Mouse (Mus musculus): ENCODE measurements at regions not wholly inside any gene's neighbourhood (a gene's known extent, or its start where the extent isn't known, plus 50 kb on each side); places are given as distances from the start of the nearest gene placed in this dataset.
A peak's percentile ranks its signal among the peaks of the same experiment; 100 is the strongest.

DNA sequence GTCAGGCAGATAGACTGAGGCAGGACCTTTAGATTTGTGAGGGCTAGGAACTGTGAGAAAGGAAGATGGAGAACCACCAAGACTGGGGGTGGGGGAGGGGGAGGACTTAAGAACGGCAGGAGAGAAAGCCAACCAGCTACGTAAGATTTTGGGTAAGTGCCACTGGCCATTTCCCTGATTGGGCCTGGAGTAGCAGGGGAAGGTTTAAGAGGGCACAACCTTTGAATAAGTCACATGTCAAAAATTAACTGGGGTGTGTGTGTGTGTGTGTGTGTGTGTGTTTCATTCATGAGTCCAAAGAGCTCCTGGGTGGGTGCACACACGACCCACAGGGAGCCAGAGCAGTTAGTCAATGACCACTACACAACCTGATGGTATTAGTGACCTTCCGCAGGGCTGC is 161.6 kb upstream of the Ctnnb1 start:
- H3K9me3 ChIP-seq = peaks cover 13% of the 10 kb centered on the region
- no peaks in the 10 kb centered on the region for H3K36me3 ChIP-seq (replicated peaks; ENCODE audit: low read length)
- TF ChIP-seq FLI1 (IDR thresholded peaks at IDR 0.05; ENCODE audit: low read length) = no peak
- no peak for TF ChIP-seq GATA1 (IDR thresholded peaks at IDR 0.05; ENCODE audit: borderline replicate concordance, low read length)
- no peak overlapping the region for H3K4me3 ChIP-seq (replicated peaks)
- H3K27me3 ChIP-seq (replicated peaks) = peaks cover 15% of the 10 kb centered on the region
- H3K4me1 ChIP-seq = peaks cover 10% of the 10 kb centered on the region

DNA sequence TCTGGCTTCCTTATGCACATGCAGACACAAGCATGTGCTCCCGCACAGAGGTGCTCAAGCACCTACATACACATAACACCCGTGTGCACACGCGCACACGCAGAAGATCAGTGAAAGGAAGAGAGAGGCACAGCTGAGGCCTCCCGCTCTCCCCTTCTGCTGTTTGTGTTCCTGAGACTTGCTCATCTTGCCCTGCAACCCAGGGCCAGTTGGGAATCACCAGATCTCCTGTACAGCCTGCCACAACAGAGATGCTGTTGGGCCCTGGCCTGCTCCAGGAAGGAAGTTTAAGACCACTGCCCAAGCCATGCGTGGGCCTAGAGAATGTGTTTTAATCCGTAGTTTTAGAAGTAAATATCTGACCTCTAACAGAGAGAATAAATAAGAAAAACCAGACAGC is 160.0 kb upstream of the Ctnnb1 start:
- H3K4me3 ChIP-seq (replicated peaks) = no peak overlapping the region
- H3K9me3 ChIP-seq = peaks cover 13% of the 10 kb centered on the region
- peaks cover 10% of the 10 kb centered on the region for H3K27me3 ChIP-seq (replicated peaks)
- H3K36me3 ChIP-seq (replicated peaks; ENCODE audit: low read length) = no peaks in the 10 kb centered on the region
- H3K4me1 ChIP-seq = peaks cover 14% of the 10 kb centered on the region
- TF ChIP-seq FLI1 (IDR thresholded peaks at IDR 0.05; ENCODE audit: low read length) = no peak
- TF ChIP-seq GATA1 (IDR thresholded peaks at IDR 0.05; ENCODE audit: borderline replicate concordance, low read length) = no peak

DNA sequence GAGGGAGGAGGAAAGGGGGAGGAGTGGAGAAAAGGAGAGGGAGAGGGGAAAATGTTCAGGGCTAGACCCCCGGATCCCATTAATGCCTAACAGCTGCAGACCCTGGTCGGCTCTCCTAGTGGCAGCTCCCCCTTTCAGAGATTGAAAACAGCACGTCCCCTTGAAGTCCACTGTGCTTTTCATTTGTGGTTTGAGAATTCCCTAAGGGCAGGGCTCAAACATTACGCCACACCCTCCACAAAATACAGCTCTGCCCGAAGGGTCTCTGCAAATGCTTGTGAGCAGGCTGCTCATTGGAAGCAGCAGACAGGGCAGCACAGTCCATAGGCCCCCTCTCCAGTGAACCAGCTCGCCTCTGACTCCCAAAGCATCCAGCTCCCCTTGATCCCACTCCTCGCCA is 159.3 kb upstream of the Ctnnb1 start:
- H3K36me3 ChIP-seq (replicated peaks; ENCODE audit: low read length) = no peaks in the 10 kb centered on the region
- no peak overlapping the region for H3K4me3 ChIP-seq (replicated peaks)
- no peak for TF ChIP-seq GATA1 (IDR thresholded peaks at IDR 0.05; ENCODE audit: borderline replicate concordance, low read length)
- no peak for TF ChIP-seq FLI1 (IDR thresholded peaks at IDR 0.05; ENCODE audit: low read length)
- peaks cover 14% of the 10 kb centered on the region for H3K4me1 ChIP-seq
- peaks cover 13% of the 10 kb centered on the region for H3K9me3 ChIP-seq
- peaks cover 5% of the 10 kb centered on the region for H3K27me3 ChIP-seq (replicated peaks)

DNA sequence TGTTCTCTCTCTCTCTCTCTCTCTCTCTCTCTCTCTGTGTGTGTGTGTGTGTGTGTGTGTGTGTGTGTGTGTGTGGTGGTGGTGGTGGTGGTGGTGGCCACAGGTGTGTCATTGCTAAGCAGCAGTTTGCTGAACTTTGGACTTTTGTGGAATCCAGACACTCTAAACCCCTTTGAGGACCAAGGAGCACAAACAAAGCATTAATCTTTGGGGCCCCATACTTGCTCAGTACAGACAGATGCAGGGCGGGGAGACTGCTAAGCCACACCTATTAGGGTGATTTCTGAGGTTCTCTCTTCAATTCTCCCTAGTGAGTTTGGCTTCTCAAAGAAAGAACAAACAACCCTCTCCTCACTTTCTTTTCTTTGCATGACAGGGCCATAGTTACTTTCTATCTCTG is 158.1 kb upstream of the Ctnnb1 start:
- TF ChIP-seq GATA1 (IDR thresholded peaks at IDR 0.05; ENCODE audit: borderline replicate concordance, low read length) = no peak
- TF ChIP-seq FLI1 (IDR thresholded peaks at IDR 0.05; ENCODE audit: low read length) = no peak
- Histone ChIP-seq H3K36me3 (replicated peaks; ENCODE audit: low read length) (no peaks in the 10 kb centered on the region), H3K4me3 (replicated peaks) (no peak overlapping the region)

DNA sequence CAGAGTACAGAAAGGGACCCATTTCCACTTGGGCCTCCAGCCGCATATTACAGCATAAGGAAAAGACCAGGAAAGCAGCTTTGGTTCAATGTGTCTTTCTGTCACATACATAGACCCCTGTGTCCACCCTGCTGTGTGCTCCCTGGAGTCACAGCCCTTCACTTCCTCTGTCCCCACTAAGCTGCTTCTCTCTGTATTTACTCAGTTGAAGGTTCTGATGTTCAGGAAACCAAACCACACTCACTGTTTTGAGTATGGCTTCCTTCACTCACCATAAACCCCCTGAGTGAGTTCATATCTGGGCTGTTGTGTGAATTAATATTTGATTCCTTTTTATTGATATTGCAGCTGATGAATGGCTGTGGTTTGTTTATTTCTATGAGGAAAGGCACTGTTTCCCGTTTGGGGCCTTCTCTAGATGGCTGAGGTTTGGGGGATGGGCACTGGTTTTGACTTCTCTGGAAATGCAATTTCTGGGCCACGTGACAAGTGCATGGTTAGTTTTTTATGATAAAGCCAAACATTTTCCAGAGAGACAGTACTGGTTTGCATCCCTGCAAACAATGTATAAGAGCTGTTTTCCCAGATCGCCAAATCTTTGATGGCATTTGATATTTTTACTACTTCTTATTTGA is 157.0 kb upstream of the Ctnnb1 start:
- 0 out of 2 replicates have a peak, but pooled peaks cover under 1% of the 10 kb centered on the region for H3K9me3 ChIP-seq
- TF ChIP-seq GATA1 (IDR thresholded peaks at IDR 0.05; ENCODE audit: borderline replicate concordance, low read length) (no peak), FLI1 (IDR thresholded peaks at IDR 0.05; ENCODE audit: low read length) (no peak)
- no peaks in the 10 kb centered on the region for H3K36me3 ChIP-seq (replicated peaks; ENCODE audit: low read length)
- H3K4me1 ChIP-seq = peaks cover 37% of the 10 kb centered on the region
- H3K27me3 ChIP-seq (replicated peaks) = peaks cover 2% of the 10 kb centered on the region
- H3K4me3 ChIP-seq (replicated peaks) = no peak overlapping the region

More for the DNA sequence above, 158.1 kb upstream of the Ctnnb1 start:
- H3K27me3 ChIP-seq (replicated peaks) = peaks cover 2% of the 10 kb centered on the region
- 0 out of 2 replicates have a peak, but pooled peaks cover 4% of the 10 kb centered on the region for H3K9me3 ChIP-seq
- peaks cover 26% of the 10 kb centered on the region for H3K4me1 ChIP-seq

DNA sequence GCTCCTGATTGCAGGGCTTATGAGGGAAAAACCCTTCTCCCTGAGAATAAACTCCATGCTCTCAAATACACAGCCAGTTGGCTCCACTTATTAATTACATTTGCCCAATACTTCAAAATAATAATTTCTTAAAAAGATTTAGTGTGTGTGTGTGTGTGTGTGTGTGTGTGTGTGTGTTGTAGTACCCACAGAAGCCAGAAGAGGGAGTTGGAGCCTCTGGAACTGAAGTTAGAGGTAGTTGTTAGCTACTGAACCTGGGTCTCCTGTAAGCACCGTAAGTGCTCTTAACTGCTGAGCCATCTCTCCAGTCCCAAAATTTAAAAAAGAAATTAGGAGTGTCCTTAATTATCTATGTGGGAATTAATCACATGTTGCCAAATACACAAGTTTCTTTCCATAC is 154.8 kb upstream of the Ctnnb1 start:
- Histone ChIP-seq H3K36me3 (replicated peaks; ENCODE audit: low read length) (no peaks in the 10 kb centered on the region), H3K9me3 (no peaks in the 10 kb centered on the region), H3K4me1 (peaks cover 53% of the 10 kb centered on the region), H3K27me3 (replicated peaks) (peaks cover 15% of the 10 kb centered on the region), H3K4me3 (replicated peaks) (no peak overlapping the region)
- TF ChIP-seq FLI1 (IDR thresholded peaks at IDR 0.05; ENCODE audit: low read length) = no peak
- TF ChIP-seq GATA1 (IDR thresholded peaks at IDR 0.05; ENCODE audit: borderline replicate concordance, low read length) = no peak

DNA sequence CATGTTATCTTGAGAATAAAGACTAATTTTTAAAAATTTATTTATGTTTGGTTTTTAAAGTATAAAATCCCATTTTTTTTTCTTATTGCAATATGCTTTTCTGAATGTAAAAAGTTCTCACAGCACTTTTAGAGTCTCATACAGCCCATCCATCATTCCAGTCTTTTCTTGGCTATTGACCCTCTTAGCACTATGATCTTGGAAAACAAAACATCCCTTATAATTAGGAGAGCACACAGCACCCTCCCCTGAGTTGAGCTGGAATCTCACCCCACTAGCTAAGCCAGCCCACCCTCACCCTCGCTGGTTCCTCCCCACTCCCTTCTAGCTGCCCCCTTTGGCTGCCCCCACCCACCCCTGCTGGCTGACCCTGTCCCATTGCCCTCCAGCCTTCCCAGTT is 154.2 kb upstream of the Ctnnb1 start:
- no peaks in the 10 kb centered on the region for H3K9me3 ChIP-seq
- H3K4me1 ChIP-seq = peaks cover 53% of the 10 kb centered on the region
- H3K4me3 ChIP-seq (replicated peaks) = no peak overlapping the region
- H3K27me3 ChIP-seq (replicated peaks) = peaks cover 15% of the 10 kb centered on the region
- no peaks in the 10 kb centered on the region for H3K36me3 ChIP-seq (replicated peaks; ENCODE audit: low read length)
- no peak for TF ChIP-seq FLI1 (IDR thresholded peaks at IDR 0.05; ENCODE audit: low read length)
- TF ChIP-seq GATA1 (IDR thresholded peaks at IDR 0.05; ENCODE audit: borderline replicate concordance, low read length) = no peak

DNA sequence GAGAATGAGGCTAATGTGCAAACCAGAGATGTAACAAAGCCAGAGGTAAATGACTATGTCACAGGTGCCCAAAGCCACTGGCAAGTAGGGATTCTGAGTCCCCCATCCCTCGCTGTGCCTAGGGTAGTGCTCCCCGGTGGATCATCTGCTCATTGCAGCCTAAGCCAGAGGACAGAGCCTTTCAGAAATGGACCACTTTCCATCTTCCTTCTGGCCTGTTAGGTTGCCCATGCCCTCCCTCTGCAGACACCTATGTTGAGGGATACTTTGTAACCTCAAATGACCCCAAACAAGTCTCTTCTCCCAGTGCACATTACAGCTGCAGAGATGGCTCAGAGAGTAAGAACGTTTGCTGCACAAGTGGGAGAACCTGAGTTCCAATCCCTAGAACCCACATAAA is 153.3 kb upstream of the Ctnnb1 start:
- Histone ChIP-seq H3K9me3 (no peaks in the 10 kb centered on the region), H3K36me3 (replicated peaks; ENCODE audit: low read length) (no peaks in the 10 kb centered on the region), H3K4me3 (replicated peaks) (peak overlapping the region; percentile 64), H3K27me3 (replicated peaks) (peaks cover 13% of the 10 kb centered on the region), H3K4me1 (peaks cover 53% of the 10 kb centered on the region)
- TF ChIP-seq GATA1 (IDR thresholded peaks at IDR 0.05; ENCODE audit: borderline replicate concordance, low read length) = no peak
- TF ChIP-seq FLI1 (IDR thresholded peaks at IDR 0.05; ENCODE audit: low read length) = no peak

DNA sequence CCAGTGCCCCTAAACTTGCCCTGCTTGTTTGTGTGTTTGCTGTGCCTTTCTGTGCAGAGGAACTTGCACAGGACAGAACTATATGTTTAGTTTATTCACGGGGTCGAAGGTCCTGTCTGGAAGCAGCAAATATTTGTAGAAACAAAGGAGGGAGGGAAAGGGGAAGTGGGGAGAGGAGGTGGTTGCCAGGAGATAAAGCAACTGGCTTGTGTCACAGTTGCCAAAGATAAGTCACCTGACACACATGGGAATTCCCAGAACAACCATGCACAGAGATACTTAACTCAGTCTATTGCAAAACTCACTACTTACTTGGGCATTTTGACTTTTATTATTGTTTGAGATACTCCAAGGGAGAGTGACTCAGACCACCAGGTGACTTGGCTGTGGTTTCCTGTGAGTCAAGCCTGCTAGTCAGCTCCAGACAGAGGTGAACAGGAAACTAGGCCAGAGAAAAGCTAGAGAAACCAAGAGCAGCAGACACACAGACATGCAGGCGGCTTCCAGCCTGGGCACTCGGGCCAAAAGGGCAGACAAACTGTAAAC is 152.5 kb upstream of the Ctnnb1 start:
- no peaks in the 10 kb centered on the region for H3K36me3 ChIP-seq (replicated peaks; ENCODE audit: low read length)
- H3K9me3 ChIP-seq = no peaks in the 10 kb centered on the region
- H3K4me3 ChIP-seq (replicated peaks) = peak overlapping the region; percentile 64
- H3K27me3 ChIP-seq (replicated peaks) = peaks cover 13% of the 10 kb centered on the region
- peaks cover 53% of the 10 kb centered on the region for H3K4me1 ChIP-seq
- TF ChIP-seq GATA1 (IDR thresholded peaks at IDR 0.05; ENCODE audit: borderline replicate concordance, low read length) = no peak
- no peak for TF ChIP-seq FLI1 (IDR thresholded peaks at IDR 0.05; ENCODE audit: low read length)

DNA sequence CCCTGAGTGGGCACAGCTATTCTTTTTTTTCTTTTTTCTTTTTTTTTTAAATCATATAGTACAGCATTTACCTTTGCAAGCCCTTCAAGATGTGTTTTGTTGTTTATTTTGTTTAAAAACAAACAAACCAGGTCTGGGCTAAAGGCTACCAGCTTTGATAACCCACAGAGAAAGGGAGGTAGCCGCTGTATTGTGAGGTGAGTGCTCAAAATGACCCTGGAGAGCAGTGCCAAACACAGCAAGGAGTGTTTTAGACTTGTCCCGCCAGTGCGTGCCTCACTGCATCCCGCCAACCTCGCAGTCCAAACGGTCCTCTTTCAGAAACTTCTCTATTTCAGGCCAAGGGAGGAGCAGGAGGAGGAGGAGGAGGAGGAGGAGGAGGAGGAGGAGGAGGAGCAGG is 152.0 kb upstream of the Ctnnb1 start:
- Histone ChIP-seq H3K36me3 (replicated peaks; ENCODE audit: low read length) (no peaks in the 10 kb centered on the region), H3K27me3 (replicated peaks) (peaks cover 13% of the 10 kb centered on the region), H3K4me3 (replicated peaks) (peak overlapping the region; percentile 60), H3K9me3 (no peaks in the 10 kb centered on the region), H3K4me1 (peaks cover 53% of the 10 kb centered on the region)
- TF ChIP-seq FLI1 (IDR thresholded peaks at IDR 0.05; ENCODE audit: low read length) (no peak), GATA1 (IDR thresholded peaks at IDR 0.05; ENCODE audit: borderline replicate concordance, low read length) (no peak)

Measured in megakaryocyte, embryonic 14.5 days (primary cell).